Mouse (Mus musculus): ENCODE data around the gene Anxa4. TPM values are rescaled to one million over a fixed set of nuclear protein-coding genes. Genes with fewer than 3 reads are reported as not detected.

Anxa4 gene
- polyA plus RNA-seq, 1 experiment: 5.5 TPM

DNA sequence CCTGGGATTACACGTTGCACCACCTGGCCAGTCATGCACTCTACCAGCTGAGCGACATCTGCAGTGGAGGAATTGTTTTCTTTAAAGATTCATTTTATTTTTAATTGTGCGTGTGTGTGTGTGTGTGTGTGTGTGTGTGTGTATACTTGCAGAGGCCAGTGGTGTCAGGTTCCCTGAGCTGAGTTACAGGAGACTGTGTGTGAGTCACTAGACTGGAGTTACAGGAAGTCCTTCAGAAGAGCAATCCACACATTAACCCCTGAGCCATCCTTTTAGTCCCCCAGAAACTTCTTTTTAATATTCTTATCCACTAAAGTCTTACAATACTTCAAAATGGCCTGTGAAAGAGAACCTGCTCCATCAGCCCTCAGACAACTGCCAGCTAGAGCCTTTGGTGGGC lies 11.3 kb upstream of the Anxa4 start:
- DNase-seq (ENCODE audit: extremely low spot score in 1 of 2, low spot score in 1 of 2): no peak

- no peak for DNase-seq (ENCODE audit: extremely low spot score in 1 of 2, low spot score in 1 of 2)
These were observed 8.0 kb upstream of the Anxa4 start for GRCm38 (mm10) chr6:86801431-86801830.

DNA sequence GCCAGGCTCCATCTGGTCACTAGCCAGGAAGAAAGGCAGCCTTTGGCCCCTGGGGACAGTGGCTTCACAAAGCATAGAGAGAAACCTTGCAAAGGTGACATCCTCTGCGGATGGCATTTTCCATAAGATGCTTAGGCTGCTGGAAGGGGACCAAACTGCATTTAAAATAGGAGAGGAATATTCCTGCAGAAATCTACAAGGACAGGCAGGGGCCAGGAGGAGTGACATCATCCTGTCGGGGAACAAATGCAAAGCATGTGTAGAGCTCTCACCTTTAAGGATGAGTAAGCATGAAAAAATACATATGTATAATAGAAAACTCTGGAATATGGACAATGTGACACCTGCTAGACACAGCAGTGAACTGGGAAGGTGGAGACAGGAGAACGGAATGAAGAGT lies 7.1 kb upstream of the Anxa4 start:
- no peak for DNase-seq (ENCODE audit: extremely low spot score in 1 of 2, low spot score in 1 of 2)

GRCm38 (mm10) chr6:86797455-86797854 lies 4.1 kb upstream of the Anxa4 start:
- DNase-seq (ENCODE audit: extremely low spot score in 1 of 2, low spot score in 1 of 2): no peak

DNA sequence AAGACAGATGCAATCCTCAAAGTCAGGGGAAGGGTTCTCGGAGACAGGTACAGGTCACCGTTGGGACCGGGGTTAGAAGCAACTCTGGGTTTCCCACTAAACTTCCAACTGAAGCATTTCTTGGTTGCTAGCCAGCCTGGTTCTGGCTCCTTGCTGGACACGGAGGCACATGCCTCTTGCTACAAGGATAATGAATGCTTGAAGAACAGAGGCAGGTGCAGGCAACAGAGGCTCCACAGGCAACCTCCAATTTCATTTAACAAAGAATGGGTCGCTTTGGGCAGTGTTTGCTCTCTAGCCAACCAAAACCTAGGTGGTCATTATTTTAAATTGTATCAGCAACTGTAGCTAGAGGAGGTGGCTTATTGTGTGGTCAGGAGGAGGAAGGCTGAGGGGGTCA lies 573 bp upstream of the Anxa4 start:
- no peak for DNase-seq (ENCODE audit: extremely low spot score in 1 of 2, low spot score in 1 of 2)

DNA sequence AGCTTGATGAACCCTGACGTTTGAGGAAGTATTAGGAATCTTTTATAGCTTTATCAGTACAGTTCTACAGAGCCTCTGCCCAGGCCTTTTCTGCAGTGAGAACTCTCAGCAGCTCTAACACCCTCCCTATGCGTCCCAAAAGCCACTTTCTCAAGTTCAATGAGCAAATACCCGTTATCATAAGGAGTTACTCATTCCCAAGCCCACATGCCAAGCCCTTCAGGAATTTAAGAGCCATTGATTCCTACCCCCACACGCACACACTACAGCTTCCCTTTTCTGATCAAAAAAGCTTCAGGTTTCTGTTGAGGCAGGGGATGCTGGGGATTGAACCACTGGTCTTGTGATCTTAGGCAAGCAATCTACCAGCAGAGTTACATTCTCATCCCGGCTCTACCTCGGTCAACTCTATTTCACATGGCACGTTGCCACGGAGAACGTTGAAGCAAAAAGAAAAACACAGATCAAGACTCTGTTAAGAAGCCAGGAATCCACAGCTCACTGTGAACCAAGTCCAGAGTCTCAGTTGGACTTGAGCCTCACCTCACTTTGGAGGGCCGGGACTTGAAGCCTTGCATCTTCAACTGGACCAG lies 2.9 kb downstream of the Anxa4 start:
- DNase-seq (ENCODE audit: extremely low spot score in 1 of 2, low spot score in 1 of 2): no peak

GRCm38 (mm10) chr6:86788242-86788641 lies 5.1 kb downstream of the Anxa4 start:
- DNase-seq (ENCODE audit: extremely low spot score in 1 of 2, low spot score in 1 of 2): no peak

- DNase-seq (ENCODE audit: extremely low spot score in 1 of 2, low spot score in 1 of 2): no peak
These were observed 6.8 kb downstream of the Anxa4 start for GRCm38 (mm10) chr6:86786545-86786944.

- no peak for DNase-seq (ENCODE audit: extremely low spot score in 1 of 2, low spot score in 1 of 2)
These were observed 8.6 kb downstream of the Anxa4 start for GRCm38 (mm10) chr6:86784739-86785138.

DNA sequence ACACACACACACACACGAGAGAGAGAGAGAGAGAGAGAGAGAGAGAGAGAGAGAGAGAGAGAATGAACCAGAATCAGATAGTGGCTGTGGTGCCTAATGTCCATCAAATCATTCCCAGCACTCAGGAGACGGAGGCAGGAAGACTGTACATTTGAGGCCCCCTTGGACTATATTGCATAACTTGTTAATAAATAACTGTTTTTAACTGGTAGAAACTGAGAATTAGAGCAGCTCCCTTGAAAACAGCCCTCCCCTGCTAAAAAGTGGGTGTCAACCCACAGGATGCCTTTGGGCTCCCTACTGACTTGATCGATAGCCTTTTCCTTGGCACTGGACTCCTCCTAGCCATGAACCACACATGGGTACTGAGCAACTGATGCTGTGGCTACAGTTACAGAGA lies 11.0 kb downstream of the Anxa4 start:
- no peak for DNase-seq (ENCODE audit: extremely low spot score in 1 of 2, low spot score in 1 of 2)

DNA sequence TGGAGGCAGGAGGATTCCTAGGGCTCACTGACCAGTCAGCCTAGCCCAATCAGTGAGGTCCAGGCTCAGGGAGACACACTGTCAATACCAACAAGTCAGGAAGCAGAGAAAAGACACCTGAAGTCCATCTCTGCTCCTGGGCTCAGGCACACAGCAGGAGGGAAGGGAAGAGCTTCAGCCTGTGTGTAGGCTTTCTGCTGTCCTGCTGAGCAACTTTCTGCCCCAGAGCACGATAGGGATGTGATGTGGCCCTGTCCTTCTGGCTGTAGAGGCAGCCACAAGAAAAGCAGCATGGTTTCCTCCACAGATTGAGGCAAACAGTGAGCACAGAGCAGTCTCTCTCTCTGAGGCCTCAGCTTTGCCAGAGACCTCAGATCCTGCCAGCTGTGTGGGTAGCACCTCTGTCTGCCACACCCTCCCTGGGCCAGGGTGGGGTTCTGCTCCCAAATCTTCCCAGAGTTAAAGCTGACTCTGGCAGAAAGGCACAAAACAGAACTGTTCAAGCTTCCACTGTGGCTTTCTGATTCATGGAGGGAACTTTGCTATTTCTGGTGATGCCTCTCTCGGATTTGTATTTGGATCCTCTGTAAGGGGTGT lies 11.9 kb downstream of the Anxa4 start:
- no peak for DNase-seq (ENCODE audit: extremely low spot score in 1 of 2, low spot score in 1 of 2)

- peak in 1 of 2 experiments; percentile 31 for DNase-seq (ENCODE audit: extremely low spot score in 1 of 2, low spot score in 1 of 2)
These were observed 14.3 kb downstream of the Anxa4 start for GRCm38 (mm10) chr6:86778910-86779594.

DNA sequence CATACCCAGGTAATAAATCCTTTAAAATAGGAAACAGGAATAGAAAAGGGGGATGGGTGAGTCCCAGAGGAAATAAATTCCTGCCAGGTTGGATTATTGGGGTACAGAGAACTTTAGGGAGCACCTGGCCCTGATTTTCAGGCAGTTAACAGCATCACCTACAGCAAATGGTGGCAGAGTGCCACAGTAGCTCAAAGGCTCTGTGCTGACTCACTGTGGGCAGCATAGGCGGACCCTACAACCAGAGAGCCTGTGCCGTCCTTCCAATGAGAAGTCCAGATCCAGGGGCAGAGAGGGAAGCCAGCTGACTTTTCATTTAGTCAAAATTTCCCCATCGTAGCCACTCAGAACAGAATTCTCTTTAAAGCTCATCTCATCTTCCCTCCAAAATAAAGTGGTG lies 16.2 kb downstream of the Anxa4 start:
- no peak for DNase-seq (ENCODE audit: extremely low spot score in 1 of 2, low spot score in 1 of 2)

DNA sequence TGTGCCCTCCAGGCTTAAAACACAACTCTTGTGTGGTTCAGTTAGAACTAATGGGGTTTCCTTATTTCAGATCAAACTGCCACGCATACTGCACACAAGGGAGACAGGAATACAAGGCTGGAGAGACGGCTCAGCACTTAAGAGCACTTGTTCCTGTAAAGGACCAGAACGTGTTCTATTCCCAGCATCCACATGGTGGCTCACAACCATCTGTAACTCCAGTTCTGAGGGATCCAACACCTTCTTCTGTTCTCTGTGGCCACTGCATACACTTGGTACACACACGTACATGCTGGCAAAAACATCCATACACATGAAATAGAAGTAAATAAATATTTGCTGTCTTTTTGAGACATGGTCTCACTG lies 16.7 kb downstream of the Anxa4 start:
- DNase-seq (ENCODE audit: extremely low spot score in 1 of 2, low spot score in 1 of 2): peak in 1 of 2 experiments; percentile 47

GRCm38 (mm10) chr6:86776001-86776705 lies 17.2 kb downstream of the Anxa4 start:
- peak in 1 of 2 experiments; percentile 22 for DNase-seq (ENCODE audit: extremely low spot score in 1 of 2, low spot score in 1 of 2)

DNA sequence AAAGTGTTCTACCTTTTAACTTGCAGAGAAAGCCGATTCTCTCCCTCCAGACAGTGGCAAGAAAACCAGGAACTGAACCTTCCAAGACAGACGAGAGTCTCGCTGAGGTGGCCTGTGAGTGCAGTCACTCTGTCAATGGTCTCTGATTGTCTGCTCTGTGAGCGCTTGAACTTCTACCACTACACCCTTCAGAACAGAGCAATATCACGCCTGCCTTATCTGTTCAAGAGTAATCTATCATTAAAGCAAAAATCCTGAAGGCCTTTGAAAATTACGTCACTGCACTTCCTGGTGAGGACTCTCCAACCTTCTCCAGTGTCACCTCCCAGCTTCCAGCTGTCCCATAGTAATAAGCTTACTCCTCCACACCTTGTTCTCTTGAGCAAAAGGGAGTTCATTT lies 18.4 kb downstream of the Anxa4 start:
- no peak for DNase-seq (ENCODE audit: extremely low spot score in 1 of 2, low spot score in 1 of 2)

- no peak for DNase-seq (ENCODE audit: extremely low spot score in 1 of 2, low spot score in 1 of 2)
These were observed 19.6 kb downstream of the Anxa4 start for GRCm38 (mm10) chr6:86773830-86774229.

GRCm38 (mm10) chr6:86772631-86773030 lies 20.8 kb downstream of the Anxa4 start:
- DNase-seq (ENCODE audit: extremely low spot score in 1 of 2, low spot score in 1 of 2): peak; percentile 40 to 67

GRCm38 (mm10) chr6:86768938-86769337 lies 24.4 kb downstream of the Anxa4 start:
- no peak for DNase-seq (ENCODE audit: extremely low spot score in 1 of 2, low spot score in 1 of 2)

GRCm38 (mm10) chr6:86768186-86768776 lies 25.1 kb downstream of the Anxa4 start:
- no peak for DNase-seq (ENCODE audit: extremely low spot score in 1 of 2, low spot score in 1 of 2)

DNA sequence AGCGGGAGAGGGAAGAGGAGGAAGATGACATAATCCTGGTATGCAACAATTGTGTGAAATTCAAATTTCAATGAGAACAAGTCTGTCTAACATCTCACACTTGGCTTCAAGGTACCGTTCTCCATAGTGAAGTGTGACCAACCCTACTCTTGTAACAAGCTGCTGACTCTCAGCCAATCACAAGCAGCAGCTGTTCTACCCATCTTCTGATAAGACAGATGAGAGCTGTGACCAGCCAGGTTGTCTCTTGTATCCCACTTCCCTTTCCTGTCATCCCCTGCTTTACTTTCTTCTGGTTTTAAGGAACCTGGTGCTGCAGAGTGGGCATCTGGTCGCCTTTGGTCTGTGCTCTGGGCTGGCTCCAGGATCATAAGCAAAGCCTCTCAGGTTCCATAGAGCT lies 25.9 kb downstream of the Anxa4 start:
- no peak for DNase-seq (ENCODE audit: extremely low spot score in 1 of 2, low spot score in 1 of 2)
